Mouse (Mus musculus) forebrain, embryonic 13.5 days (tissue): ENCODE data around the gene Fam19a4. TPM values are rescaled to one million over a fixed set of nuclear protein-coding genes. Genes with fewer than 3 reads are reported as not detected.
"Not testable (repeated sequence)": the region's sequence is repeated elsewhere in the genome, so short reads cannot be mapped to it uniquely, and the experiment has no call there.

Experiments
- ATAC-seq: fragments of 200-750 bp; cut with Nextera tagmentation; 2 replicates; pipeline ENCODE4 v1.8.0; 2017
- H3K27ac ChIP-seq: fragments of 300-500 bp; sonication (generic); 2 replicates; pipeline ENCODE4 v1.5.1; 2015; ENCODE audit warnings: inconsistent platforms, mild to moderate bottlenecking, moderate library complexity
- H3K27me3 ChIP-seq: fragments of 300-500 bp; sonication (generic); 2 replicates; pipeline ENCODE4 v1.6.1; 2015; ENCODE audit warnings: mild to moderate bottlenecking, inconsistent platforms
- H3K36me3 ChIP-seq: fragments of 300-500 bp; sonication (generic); 2 replicates; pipeline ENCODE4 v1.6.1; 2015; ENCODE audit warnings: mild to moderate bottlenecking, inconsistent platforms; ENCODE audit not compliant: poor library complexity, severe bottlenecking
- H3K4me1 ChIP-seq: fragments of 300-500 bp; sonication (generic); 2 replicates; pipeline ENCODE4 v1.6.1; 2015; ENCODE audit warnings: inconsistent platforms
- H3K4me2 ChIP-seq: fragments of 300-500 bp; sonication (generic); 2 replicates; pipeline ENCODE4 v1.6.1; 2015; ENCODE audit warnings: inconsistent platforms, mild to moderate bottlenecking, moderate library complexity
- H3K4me3 ChIP-seq: fragments of 300-500 bp; sonication (generic); 2 replicates; pipeline ENCODE4 v1.5.1; 2015; ENCODE audit warnings: mild to moderate bottlenecking, inconsistent platforms
- H3K9ac ChIP-seq: fragments of 300-500 bp; sonication (generic); 2 replicates; pipeline ENCODE4 v1.6.1; 2015; ENCODE audit warnings: mild to moderate bottlenecking, inconsistent platforms
- H3K9me3 ChIP-seq: fragments of 300-500 bp; sonication (generic); replicated peaks from 2 replicates; pipeline ENCODE4 v1.6.1; 2016; ENCODE audit warnings: inconsistent platforms
- WGBS: fragments of 180-500 bp; shearing (Covaris S2); methylation state at CpG from one replicate; pipeline ENCODE4 v1.1.7; 2015; 5-methylcytosine and 5-hydroxymethylcytosine counted together
- polyA plus RNA-seq: library from polyadenylated mRNA; unstranded; fragments of >200 nt; fragmentation: Nextera tagmentation; extraction: Ambion mirVana; gene quantifications from 2 replicates; pipeline ENCODE4 v1.2.1, GENCODE M21; 2015

Gene Fam19a4
- polyA plus RNA-seq, 1 experiment from 2014 or later: 0.52 TPM

DNA sequence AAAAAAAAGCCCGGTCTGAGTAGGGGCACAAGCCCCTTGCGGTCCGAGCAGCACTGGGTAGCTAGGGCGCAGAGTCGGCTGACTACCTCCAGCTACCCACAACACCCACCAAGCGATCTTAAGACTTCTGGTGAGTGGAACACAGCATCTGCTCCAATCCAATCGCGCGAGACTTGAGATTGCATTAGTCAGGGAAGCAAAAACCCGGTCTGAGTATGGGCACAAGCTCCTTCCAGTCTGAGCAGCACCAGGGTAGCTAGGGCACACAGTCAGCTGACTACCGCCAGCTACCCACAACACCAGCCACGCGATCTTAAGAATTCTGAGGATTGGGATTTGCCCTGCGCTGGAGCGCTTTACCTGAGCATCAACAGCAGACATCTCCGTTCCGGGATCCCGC, 183.1 kb downstream of the Fam19a4 start:
- H3K9me3 ChIP-seq, H3K27me3 ChIP-seq, H3K4me1 ChIP-seq, H3K36me3 ChIP-seq, ATAC-seq, H3K4me3 ChIP-seq, H3K9ac ChIP-seq, H3K27ac ChIP-seq, H3K4me2 ChIP-seq: not testable (repeated sequence)
- 93% methylated on average over 18 of the region's 18 CpGs for WGBS

DNA sequence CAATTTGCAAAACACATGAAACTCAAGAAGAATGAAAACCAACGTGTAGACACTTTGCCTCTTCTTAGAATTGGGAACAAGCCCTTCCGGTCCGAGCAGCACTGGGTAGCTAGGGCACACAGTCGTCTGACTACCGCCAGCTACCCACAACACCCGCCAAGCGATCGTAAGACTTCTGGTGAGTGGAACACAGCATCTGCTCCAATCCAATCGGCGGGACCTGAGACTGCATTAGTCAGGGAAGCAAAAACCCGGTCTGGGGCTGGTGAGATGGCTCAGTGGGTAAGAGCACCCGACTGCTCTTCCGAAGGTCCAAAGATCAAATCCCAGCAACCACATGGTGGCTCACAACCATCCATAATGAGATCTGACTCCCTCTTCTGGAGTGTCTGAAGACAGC, 183.6 kb downstream of the Fam19a4 start:
- not testable (repeated sequence) for H3K9ac ChIP-seq, H3K9me3 ChIP-seq, H3K36me3 ChIP-seq, H3K4me3 ChIP-seq, H3K27me3 ChIP-seq, H3K4me2 ChIP-seq, H3K4me1 ChIP-seq, H3K27ac ChIP-seq, ATAC-seq
- 93% methylated on average over 13 of the region's 13 CpGs for WGBS

DNA sequence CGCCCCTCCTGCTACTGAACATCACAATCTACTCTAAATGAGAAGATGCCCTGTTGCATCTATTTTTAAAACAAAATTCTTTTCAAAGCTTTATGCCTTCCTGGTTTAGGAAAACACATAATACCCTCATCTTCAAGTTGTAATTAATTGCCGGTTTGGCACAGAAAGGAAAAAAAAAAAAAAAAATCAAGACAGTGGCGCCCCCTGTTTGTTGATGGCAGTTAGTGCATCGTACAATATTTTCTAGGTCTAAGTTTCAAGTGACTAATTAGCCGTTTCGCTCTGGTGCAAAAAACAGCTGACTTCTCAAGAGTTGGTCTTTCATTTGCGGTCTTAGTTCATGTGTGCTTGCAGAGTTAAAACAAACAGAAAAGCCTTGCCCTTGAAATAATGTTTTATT, 207.1 kb downstream of the Fam19a4 start:
- Histone ChIP-seq H3K9ac (no peak overlapping the region), H3K27ac (no peak overlapping the region), H3K4me3 (no peak overlapping the region), H3K4me2 (no peak overlapping the region), H3K36me3 (no peaks in the 10 kb centered on the region), H3K27me3 (no peaks in the 10 kb centered on the region), H3K9me3 (no peaks in the 10 kb centered on the region), H3K4me1 (no peaks in the 10 kb centered on the region)
- 70% methylated on average over 7 of the region's 7 CpGs for WGBS
- ATAC-seq: no peak

DNA sequence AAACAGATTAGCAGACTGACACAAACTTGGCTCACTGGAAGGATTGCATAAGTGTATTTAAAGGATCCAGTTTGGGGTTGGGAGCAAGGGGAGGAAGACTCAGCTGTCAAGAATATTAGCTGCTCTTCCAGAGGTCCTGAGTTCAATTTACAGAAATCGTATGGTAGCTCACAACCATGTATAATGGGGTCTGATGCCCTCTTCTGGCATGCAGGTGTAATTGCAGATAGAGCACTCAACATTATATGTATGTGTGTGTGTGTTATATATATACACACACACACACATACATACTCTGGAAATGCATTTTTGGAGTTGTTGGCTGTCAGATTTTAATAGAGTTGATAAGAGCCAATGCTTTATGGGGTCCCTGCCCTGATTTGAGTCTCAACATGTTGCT, 216.3 kb downstream of the Fam19a4 start:
- no peak overlapping the region for H3K4me2 ChIP-seq
- ATAC-seq: no peak
- no peak overlapping the region for H3K9ac ChIP-seq
- no peak overlapping the region for H3K27ac ChIP-seq
- H3K4me3 ChIP-seq: no peak overlapping the region
- H3K36me3 ChIP-seq: no peaks in the 10 kb centered on the region
- 48% methylated on average over 1 of the region's 1 CpGs for WGBS
- no peaks in the 10 kb centered on the region for H3K27me3 ChIP-seq
- no peaks in the 10 kb centered on the region for H3K9me3 ChIP-seq
- no peaks in the 10 kb centered on the region for H3K4me1 ChIP-seq

DNA sequence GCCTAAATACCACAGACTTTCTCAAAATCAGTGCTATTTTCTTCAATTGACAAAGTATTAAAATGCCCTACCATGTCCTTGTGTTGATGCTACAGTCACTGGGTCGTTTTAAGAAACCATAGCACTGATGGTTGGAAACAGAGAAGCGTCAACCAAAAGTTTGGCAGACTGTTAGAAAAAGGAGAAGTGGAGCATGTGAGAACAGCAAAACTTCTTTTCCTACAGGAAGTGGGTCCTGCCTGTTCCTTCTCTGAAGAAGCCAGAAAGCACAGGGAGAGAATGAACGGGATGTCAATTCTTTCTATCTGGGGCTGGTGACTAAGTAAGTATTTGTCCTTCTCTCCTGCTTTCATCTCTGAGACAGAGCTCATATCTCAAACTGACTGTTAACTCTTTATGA, 219.6 kb downstream of the Fam19a4 start:
- no peaks in the 10 kb centered on the region for H3K27me3 ChIP-seq
- no peaks in the 10 kb centered on the region for H3K4me1 ChIP-seq
- no peak for ATAC-seq
- no peak overlapping the region for H3K4me2 ChIP-seq
- 86% methylated on average over 3 of the region's 3 CpGs for WGBS
- no peak overlapping the region for H3K9ac ChIP-seq
- H3K4me3 ChIP-seq: no peak overlapping the region
- H3K9me3 ChIP-seq: no peaks in the 10 kb centered on the region
- no peak overlapping the region for H3K27ac ChIP-seq
- no peaks in the 10 kb centered on the region for H3K36me3 ChIP-seq

DNA sequence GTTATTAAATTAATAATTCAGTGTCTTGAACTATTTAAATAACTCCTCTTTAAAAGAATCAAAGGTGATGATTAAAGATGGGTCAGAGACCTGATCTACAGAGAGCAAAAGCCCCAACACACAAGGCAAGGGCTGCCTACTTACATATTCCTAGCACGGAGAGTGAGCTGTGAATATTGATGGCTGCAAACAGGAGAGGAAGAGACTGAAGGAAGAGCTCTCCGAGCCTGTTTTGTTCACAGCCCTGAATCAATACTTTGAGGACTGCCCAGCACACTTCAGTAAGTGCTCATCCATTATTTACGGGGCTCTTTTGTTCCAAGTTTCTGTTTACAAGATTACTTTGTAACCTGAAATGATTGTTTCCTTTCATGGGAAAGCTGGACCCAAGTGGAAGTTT, 233.6 kb downstream of the Fam19a4 start:
- Histone ChIP-seq H3K27ac (no peak overlapping the region), H3K4me2 (no peak overlapping the region), H3K9me3 (no peaks in the 10 kb centered on the region), H3K9ac (no peak overlapping the region), H3K4me3 (no peak overlapping the region), H3K27me3 (no peaks in the 10 kb centered on the region), H3K36me3 (no peaks in the 10 kb centered on the region), H3K4me1 (no peaks in the 10 kb centered on the region)
- 29% methylated on average over 3 of the region's 3 CpGs for WGBS
- no peak for ATAC-seq

DNA sequence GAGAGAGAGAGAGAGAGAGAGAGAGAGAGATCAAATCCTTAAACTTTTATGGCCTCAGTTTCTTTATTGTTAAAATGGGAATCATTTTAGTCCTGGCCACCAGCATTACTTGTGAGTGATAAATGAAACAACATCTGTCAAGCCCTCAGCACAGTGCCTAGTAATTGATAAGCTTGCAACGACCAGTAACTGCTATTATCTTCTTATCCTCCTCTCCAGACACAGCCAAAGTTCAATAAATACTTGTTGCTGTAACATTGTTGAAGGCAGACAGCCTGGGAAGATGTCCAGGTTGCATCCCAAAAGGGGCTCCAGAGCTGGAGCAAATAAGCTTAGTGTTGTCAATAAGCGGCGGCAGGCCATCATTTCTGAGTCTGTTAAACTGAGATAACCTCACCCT, 257.2 kb downstream of the Fam19a4 start:
- H3K4me1 ChIP-seq: no peaks in the 10 kb centered on the region
- H3K4me3 ChIP-seq: no peak overlapping the region
- H3K4me2 ChIP-seq: no peak overlapping the region
- ATAC-seq: no peak
- no peaks in the 10 kb centered on the region for H3K27me3 ChIP-seq
- 83% methylated on average over 3 of the region's 3 CpGs for WGBS
- H3K36me3 ChIP-seq: no peaks in the 10 kb centered on the region
- no peak overlapping the region for H3K9ac ChIP-seq
- H3K9me3 ChIP-seq: no peaks in the 10 kb centered on the region
- H3K27ac ChIP-seq: no peak overlapping the region

DNA sequence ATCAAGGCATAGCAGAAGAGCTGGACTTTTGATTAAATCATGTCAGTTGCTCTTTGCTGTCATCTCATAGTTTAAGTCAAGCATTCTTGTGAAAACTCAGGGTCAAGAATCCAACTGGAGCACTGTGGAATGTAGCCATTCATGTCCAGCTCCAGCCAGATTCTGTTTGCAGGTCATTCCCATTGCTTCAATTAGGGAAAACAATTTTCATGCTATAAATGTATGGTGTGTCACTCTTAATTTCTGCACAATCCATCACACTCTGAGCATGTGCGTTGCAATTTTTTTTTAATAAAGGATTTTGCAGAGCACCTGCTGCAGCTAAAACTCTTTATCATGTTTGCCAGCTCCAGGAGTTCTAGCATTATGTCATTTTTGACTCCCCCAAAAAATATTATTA, 261.5 kb downstream of the Fam19a4 start:
- no peaks in the 10 kb centered on the region for H3K9me3 ChIP-seq
- 95% methylated on average over 1 of the region's 1 CpGs for WGBS
- ATAC-seq: no peak

DNA sequence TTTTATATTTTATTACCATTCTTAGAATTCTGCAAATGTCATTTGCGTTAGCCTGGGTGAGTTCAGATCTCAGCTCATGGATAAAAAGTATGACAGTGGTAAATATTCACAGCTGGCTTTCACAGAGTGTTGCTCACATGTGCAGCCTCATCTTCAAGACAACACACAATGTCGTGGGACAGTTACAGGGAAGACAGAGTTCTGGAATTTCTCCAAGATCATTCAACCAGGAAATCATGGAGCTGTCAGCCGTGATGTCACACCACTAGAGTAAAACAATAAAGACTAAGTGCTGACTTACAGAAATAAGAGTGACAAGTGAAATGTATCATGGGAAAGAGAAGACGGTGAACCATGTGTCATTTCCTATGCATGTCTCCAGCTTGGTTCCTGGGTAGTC, 262.8 kb downstream of the Fam19a4 start:
- H3K4me1 ChIP-seq: no peaks in the 10 kb centered on the region
- WGBS: 82% methylated on average over 4 of the region's 4 CpGs
- no peak overlapping the region for H3K4me3 ChIP-seq
- no peak overlapping the region for H3K4me2 ChIP-seq
- no peaks in the 10 kb centered on the region for H3K27me3 ChIP-seq
- no peak for ATAC-seq
- H3K9me3 ChIP-seq: no peaks in the 10 kb centered on the region
- no peak overlapping the region for H3K9ac ChIP-seq
- no peak overlapping the region for H3K27ac ChIP-seq
- no peaks in the 10 kb centered on the region for H3K36me3 ChIP-seq

More for the DNA sequence above, 261.5 kb downstream of the Fam19a4 start:
- H3K4me3 ChIP-seq: no peak overlapping the region
- no peak overlapping the region for H3K4me2 ChIP-seq
- H3K27me3 ChIP-seq: no peaks in the 10 kb centered on the region
- no peaks in the 10 kb centered on the region for H3K36me3 ChIP-seq
- H3K9ac ChIP-seq: no peak overlapping the region
- H3K4me1 ChIP-seq: no peaks in the 10 kb centered on the region
- H3K27ac ChIP-seq: no peak overlapping the region

Other genes starting within 250 kb of the Fam19a4 start
- 5.6 and 7.2 TPM in 2 replicates for gene Eogt, start 88.8 kb upstream of the Fam19a4 start, polyA plus RNA-seq
- gene Tmf1, start 118.7 kb upstream of the Fam19a4 start, polyA plus RNA-seq: 41.0 and 43.1 TPM in 2 replicates
- 97.9 and 99.9 TPM in 2 replicates for gene Uba3, start 145.2 kb upstream of the Fam19a4 start, polyA plus RNA-seq
- 81.1 and 83.9 TPM in 2 replicates for gene Arl6ip5, start 150.3 kb upstream of the Fam19a4 start, polyA plus RNA-seq
- gene Lmod3, start 192.3 kb upstream of the Fam19a4 start, polyA plus RNA-seq: not detected in 2 replicates